Mouse (Mus musculus): ENCODE measurements at regions not wholly inside any gene's neighbourhood (a gene's known extent, or its start where the extent isn't known, plus 50 kb on each side); places are given as distances from the start of the nearest gene placed in this dataset.

DNA sequence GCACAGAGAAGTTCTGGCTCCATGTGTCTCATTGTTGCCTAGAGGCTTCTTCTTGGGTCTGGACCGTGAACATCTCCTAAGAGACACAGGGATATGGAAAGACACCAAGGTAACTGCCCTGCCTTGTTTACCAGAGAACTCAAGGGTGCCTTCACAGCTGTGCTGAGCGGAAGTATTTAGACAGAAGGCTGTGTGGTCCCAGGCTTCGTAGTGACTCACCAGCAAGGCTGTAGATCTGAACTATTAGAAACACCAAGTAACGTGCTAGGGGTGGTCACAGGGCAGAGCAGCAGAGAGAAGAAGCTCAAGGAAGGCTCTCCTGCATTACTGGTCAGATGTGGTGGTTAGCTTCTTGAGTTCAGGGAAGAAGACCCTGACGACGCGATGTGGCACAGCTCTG lies 51.6 kb upstream of the Lpp start:
- ATAC-seq (replicated peaks; ENCODE audit: low read depth, poor library complexity, severe bottlenecking) = no peak

DNA sequence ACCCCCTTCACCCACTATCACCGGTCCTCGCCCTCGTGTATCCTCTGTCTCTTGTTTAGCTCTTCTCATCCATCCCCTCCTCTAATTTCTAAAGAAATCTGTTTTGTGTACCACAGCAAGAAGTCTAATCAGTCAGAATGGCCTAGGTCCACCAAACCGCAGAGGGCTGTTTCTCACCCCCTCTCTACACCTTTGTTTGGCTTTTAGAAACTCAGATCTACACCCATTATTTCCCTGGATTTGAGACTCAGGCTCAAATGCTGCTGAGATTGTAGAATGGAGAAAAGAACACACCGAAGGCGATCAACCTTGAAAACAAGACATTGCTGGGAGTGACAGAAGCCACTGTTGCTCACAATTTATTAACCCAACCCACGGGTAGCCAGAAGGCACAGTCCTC lies 52.7 kb upstream of the Lpp start:
- no peak for ATAC-seq (replicated peaks; ENCODE audit: low read depth, poor library complexity, severe bottlenecking)

- no peak for ATAC-seq (replicated peaks; ENCODE audit: low read depth, poor library complexity, severe bottlenecking)
These were observed 53.7 kb upstream of the Lpp start for GRCm38 (mm10) chr16:24339320-24340265.

GRCm38 (mm10) chr16:24338404-24338803 lies 54.9 kb upstream of the Lpp start:
- no peak for ATAC-seq (replicated peaks; ENCODE audit: low read depth, poor library complexity, severe bottlenecking)

GRCm38 (mm10) chr16:24334389-24334788 lies 58.9 kb upstream of the Lpp start:
- ATAC-seq (replicated peaks; ENCODE audit: low read depth, poor library complexity, severe bottlenecking) = no peak

GRCm38 (mm10) chr16:24331446-24332020 lies 61.8 kb upstream of the Lpp start:
- ATAC-seq (replicated peaks; ENCODE audit: low read depth, poor library complexity, severe bottlenecking) = no peak

- ATAC-seq (replicated peaks; ENCODE audit: low read depth, poor library complexity, severe bottlenecking) = no peak
These were observed 66.7 kb upstream of the Lpp start for GRCm38 (mm10) chr16:24326571-24326970.

- no peak for ATAC-seq (replicated peaks; ENCODE audit: low read depth, poor library complexity, severe bottlenecking)
These were observed 67.3 kb upstream of the Lpp start for GRCm38 (mm10) chr16:24326046-24326445.

DNA sequence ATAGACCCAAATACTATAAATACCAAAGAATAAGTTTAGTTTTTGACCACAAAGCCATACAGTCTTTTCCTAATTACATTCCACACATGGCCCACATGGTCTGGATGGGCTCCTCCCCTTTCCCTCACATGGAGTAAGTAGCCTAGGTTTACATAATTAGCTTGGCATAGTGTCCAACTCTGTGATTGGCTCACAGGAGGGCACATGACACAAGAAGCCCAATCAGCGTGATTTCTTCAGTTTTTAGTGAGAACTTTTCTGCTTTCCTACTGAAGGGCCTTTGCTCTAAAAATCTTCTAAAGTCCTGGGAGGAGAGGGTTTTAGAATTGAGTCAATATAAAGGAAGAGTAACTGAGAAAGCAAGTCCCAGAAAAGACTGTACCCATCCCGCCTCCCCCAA lies 68.4 kb upstream of the Lpp start:
- ATAC-seq (replicated peaks; ENCODE audit: low read depth, poor library complexity, severe bottlenecking) = no peak

GRCm38 (mm10) chr16:24318723-24319437 lies 74.4 kb upstream of the Lpp start:
- peak; percentile 73 for ATAC-seq (replicated peaks; ENCODE audit: low read depth, poor library complexity, severe bottlenecking)

DNA sequence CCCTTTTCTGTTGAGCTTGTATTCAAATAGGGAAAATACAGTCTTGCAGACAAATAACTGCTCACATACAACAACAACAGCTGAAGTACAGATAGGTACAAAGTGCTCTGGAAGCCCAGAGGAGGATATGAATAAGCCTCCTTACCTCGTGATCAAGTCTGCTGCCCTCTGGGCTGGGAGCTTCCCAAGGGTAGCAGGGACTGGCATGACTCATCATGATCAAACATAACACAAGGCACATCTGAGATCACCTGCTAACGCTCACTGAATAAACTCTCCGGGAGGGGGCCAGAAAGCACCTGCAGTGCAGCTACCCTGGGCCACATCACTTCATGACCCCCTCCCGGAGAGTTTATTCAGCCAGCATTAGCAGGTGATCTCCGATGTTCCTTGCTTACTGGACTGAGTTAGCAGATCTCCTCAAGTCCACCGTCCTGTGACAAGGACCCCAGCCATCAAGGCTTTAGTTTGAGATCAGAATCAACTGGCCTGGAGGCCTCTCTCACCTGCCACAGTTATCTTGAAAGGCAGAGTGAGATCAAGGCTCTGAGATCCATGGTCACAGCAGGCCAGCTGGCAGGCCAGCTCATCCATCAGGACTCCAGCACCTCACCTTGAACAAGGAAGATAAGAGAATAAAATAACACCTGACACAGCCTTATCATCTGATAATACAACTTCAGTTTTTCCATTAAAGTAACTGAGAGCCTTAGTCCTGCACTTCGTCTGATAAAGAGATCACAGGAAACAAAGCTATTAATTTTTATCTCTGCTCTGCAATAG lies 79.6 kb upstream of the Lpp start:
- ATAC-seq (replicated peaks; ENCODE audit: low read depth, poor library complexity, severe bottlenecking) = no peak

GRCm38 (mm10) chr16:24305391-24305790 lies 87.9 kb upstream of the Lpp start:
- ATAC-seq (replicated peaks; ENCODE audit: low read depth, poor library complexity, severe bottlenecking) = no peak

DNA sequence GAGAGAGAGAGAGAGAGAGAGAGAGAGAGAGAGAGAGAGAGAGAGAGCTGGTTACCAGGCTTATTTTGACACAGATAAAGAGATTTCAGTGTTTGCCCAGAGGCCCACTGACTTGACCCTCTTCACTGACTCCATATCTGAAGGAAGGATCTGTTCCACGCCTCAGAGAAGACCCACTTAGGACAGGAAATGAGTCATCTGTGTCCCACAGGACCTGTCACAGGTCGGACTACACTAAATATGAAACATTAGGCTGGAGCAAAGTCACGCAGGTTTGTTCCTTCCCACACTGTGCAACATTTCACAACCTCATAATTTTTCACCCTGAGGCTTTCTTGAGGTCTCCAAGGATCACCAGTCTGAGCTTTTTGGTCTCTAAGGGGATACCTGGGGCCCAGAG lies 96.5 kb upstream of the Lpp start:
- no peak for ATAC-seq (replicated peaks; ENCODE audit: low read depth, poor library complexity, severe bottlenecking)

- no peak for ATAC-seq (replicated peaks; ENCODE audit: low read depth, poor library complexity, severe bottlenecking)
These were observed 97.5 kb upstream of the Lpp start for GRCm38 (mm10) chr16:24295626-24296440.

DNA sequence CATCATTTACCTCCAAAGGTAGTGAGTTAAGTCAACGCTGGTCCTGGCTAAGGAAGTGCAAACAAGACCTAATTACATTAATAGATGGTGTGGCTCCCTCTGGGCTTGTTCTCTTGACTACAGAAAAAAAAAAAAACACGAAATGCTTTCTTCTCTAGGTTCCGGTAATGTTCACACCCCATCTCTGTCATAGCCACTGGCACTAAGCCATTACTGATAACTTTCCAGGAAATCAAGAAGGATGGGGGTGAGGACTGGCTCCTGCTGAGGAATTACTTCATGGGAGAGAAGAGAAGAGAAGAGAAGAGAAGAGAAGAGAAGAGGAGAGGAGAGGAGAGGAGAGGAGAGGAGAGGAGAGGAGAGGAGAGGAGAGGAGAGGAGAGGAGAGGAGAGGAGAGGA lies 109.1 kb upstream of the Lpp start:
- no peak for ATAC-seq (replicated peaks; ENCODE audit: low read depth, poor library complexity, severe bottlenecking)

DNA sequence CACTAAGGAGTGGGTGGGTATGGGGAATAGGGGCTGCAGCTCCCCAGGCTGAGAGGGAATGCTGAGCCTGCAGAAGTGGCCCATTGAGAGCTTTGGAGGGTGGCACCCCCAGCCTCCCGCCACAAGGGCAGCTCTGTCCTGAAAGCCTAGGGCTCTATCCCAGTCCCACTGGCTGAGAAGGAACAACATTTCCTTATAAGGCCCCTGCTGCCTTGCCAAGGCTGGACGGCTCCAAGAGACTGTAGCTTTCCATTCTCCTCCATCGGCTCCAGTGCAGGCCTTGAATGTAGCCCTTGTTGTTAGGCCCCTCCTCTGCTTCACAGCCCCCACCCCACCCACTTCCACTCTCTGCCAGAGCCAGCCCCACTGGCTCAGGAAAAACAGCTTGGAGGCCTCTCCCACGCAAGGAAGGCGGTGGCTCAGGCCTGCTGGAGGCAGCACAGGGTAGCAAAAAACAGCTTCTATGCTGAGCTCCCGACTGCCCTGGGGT lies 111.1 kb upstream of the Lpp start:
- no peak for ATAC-seq (replicated peaks; ENCODE audit: low read depth, poor library complexity, severe bottlenecking)

- no peak for ATAC-seq (replicated peaks; ENCODE audit: low read depth, poor library complexity, severe bottlenecking)
These were observed 111.7 kb upstream of the Lpp start for GRCm38 (mm10) chr16:24281561-24281960.

DNA sequence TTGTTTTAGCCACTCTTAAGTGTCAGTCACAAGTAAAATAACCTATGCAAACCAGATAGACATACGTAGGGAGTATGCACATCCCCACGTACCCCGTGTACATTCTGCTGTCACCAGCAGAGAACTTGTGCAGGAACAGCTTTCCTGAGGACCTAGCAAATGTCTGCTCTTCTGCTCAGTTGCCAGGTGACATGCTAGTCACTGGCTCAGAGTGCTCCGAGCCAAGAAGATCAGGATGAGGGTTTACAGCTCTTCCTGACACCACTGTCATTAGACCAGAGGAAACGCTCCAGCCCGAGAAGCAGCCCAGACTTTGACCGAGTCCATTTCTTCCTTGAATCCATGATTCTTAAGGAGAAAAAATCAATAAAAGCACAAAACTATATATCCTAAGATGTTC lies 115.5 kb upstream of the Lpp start:
- no peak for ATAC-seq (replicated peaks; ENCODE audit: low read depth, poor library complexity, severe bottlenecking)

- ATAC-seq (replicated peaks; ENCODE audit: low read depth, poor library complexity, severe bottlenecking) = no peak
These were observed 130.6 kb upstream of the Lpp start for GRCm38 (mm10) chr16:24262701-24263100.

All from common myeloid progenitor, adult 5-6 weeks (primary cell).